ENCODE assay signal across 14 mouse cellular contexts in the genomic region with DNA sequence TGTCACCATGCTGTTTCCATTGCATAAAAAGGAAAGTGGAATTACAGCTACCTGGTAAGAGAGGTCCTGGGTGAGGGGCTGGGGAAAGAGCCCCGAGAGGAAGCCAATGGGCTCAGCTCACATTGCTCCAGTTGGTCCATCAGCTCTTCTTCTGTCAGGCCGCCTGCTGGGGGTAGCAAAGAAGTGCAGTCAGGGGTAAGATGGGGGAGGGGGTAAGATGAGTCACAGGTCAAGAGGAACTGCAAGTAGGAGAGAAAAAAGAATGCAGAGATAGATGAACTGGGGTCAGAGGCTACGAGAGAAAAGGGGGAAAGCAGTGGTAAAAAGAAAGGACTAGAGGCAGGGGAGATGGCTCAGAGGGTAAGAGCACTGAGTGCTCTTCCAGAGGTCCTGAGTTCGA. TPM values are rescaled to one million over a fixed set of nuclear protein-coding genes. Genes with fewer than 3 reads are reported as not detected.
DNase-seq lines count a peak whose midpoint lies in the region; ATAC-seq and TF ChIP-seq lines count a peak whose summit lies in the region.
"Had no signal": no experiment of that assay in that cellular context is flagged by ENCODE, and none has a peak within 500 bp of the region (broad histone marks: within the 10 kb centered on the region; RNA-seq: fewer than 3 reads in every experiment).

No protein-coding gene starts in this region.

- no peaks in the 10 kb centered on the region for H3K4me1 ChIP-seq in kidney, postnatal 0 days (replicated peaks; ENCODE audit: insufficient read depth, low read length)
- H3K4me1 ChIP-seq in ES-Bruce4 (ENCODE audit: control insufficient read depth, insufficient read depth, low read length), result peaks cover 6% of the 10 kb centered on the region

- peak; percentile 44; the same call in 1 of the 2 replicates for TF ChIP-seq CTCF in kidney, postnatal 0 days (IDR thresholded peaks at IDR 0.05; ENCODE audit: low read depth)
- peak; percentile 44 for TF ChIP-seq CTCF in ES-Bruce4 (IDR thresholded peaks at IDR 0.05; ENCODE audit: low read depth, low read length)

- no peak for ATAC-seq in kidney, postnatal 0 days (replicated peaks; ENCODE audit: low FRiP score, low read depth)
- peak; percentile 9 to 30; a peak in 2 of 4 replicates for ATAC-seq in hematopoietic stem cell, adult 5-6 weeks (replicated peaks in 1 of 2; ENCODE audit: insufficient read depth in 1 of 2, low FRiP score in 2 of 2, low TSS enrichment in 1 of 2, low read depth in 1 of 2, poor library complexity in 2 of 2, severe bottlenecking in 2 of 2)
- ATAC-seq: Patski had no signal

- no peak for DNase-seq in kidney, postnatal 0 days (ENCODE audit: low spot score)
- no peak for DNase-seq in kidney, postnatal 10 days
- peak; percentile 84 for DNase-seq in 416B (ENCODE audit: low read depth)
- DNase-seq in embryo, embryonic 11 days, result no peak
- DNase-seq in left cerebral cortex, adult 8-10 months (ENCODE audit: low spot score in 2 of 2), result no peak
- no peak for DNase-seq in left cerebral cortex, postnatal 4 days
- DNase-seq: lung, postnatal 36 days; thymus, postnatal 4 days had no signal

- TF ChIP-seq POLR2A in ES-Bruce4 (IDR thresholded peaks at IDR 0.05; ENCODE audit: insufficient read depth, low read length), result no peak

- WGBS in kidney, postnatal 0 days, result 53% methylated on average over 4 of the region's 4 CpGs

- no peaks in the 10 kb centered on the region for H3K36me3 ChIP-seq in kidney, postnatal 0 days (ENCODE audit: insufficient read depth, low read length)
- 0 out of 2 replicates have a peak, but pooled peaks cover 5% of the 10 kb centered on the region for H3K36me3 ChIP-seq in ES-Bruce4 (ENCODE audit: control insufficient read depth, insufficient read depth, low read length, poor library complexity, severe bottlenecking)

- no peak overlapping the region for H3K4me3 ChIP-seq in kidney, postnatal 0 days (replicated peaks; ENCODE audit: low read depth, low read length)
- H3K4me3 ChIP-seq in ES-Bruce4 (ENCODE audit: low read depth, low read length), result no peak overlapping the region
- H3K4me3 ChIP-seq: heart, embryonic 12.5 days had no signal

- H3K4me2 ChIP-seq in kidney, postnatal 0 days (ENCODE audit: low read length), result no peak overlapping the region
- H3K4me2 ChIP-seq: heart, embryonic 12.5 days had no signal

- no peak for TF ChIP-seq EP300 in ES-Bruce4 (IDR thresholded peaks at IDR 0.05; ENCODE audit: insufficient read depth, low read depth, low read length)

- intact Hi-C loops in left cerebral cortex, postnatal 4 days (cut with DNase I), result no loop called here

- no peaks in the 10 kb centered on the region for H3K27me3 ChIP-seq in kidney, postnatal 0 days (ENCODE audit: insufficient read depth, low read length)
- H3K27me3 ChIP-seq in ES-Bruce4 (ENCODE audit: control insufficient read depth, insufficient read depth, low read length, poor library complexity, severe bottlenecking), result no peaks in the 10 kb centered on the region

- H3K27ac ChIP-seq in kidney, postnatal 0 days, result no peak overlapping the region
- no peak overlapping the region for H3K27ac ChIP-seq in ES-Bruce4 (ENCODE audit: insufficient read depth, low read length)

- H3K9ac ChIP-seq in kidney, postnatal 0 days (ENCODE audit: low read depth, low read length), result no peak overlapping the region
- H3K9ac ChIP-seq in ES-Bruce4 (ENCODE audit: low read depth, poor library complexity, severe bottlenecking), result no peak overlapping the region
- H3K9ac ChIP-seq: heart, embryonic 12.5 days had no signal

- no peaks in the 10 kb centered on the region for H3K9me3 ChIP-seq in kidney, postnatal 0 days (replicated peaks; ENCODE audit: low read length)
- no peaks in the 10 kb centered on the region for H3K9me3 ChIP-seq in ES-Bruce4 (replicated peaks; ENCODE audit: control insufficient read depth, insufficient read depth, low read length, poor library complexity, severe bottlenecking)
- H3K9me3 ChIP-seq: heart, embryonic 12.5 days had no signal

RNA-seq across cellular contexts. Expression of a gene that starts 5.1 kb away (rescaled TPM):
- 41.7 and 43.8 TPM in 2 replicates for polyA plus RNA-seq in kidney, postnatal 0 days (2015; fragmentation: Nextera tagmentation; extraction: Ambion mirVana)
- polyA plus RNA-seq in ES-Bruce4 (2011; ENCODE audit: insufficient read depth, insufficient read length, low read depth, missing spikeins), result 66.8 and 72.5 TPM in 2 replicates
- 1.9 TPM in 1 of 2 replicates, not detected in the other for total RNA-seq in hematopoietic stem cell, adult 5-6 weeks (2017)
- total RNA-seq in left cerebral cortex, adult 8-10 months (2022), result 10 to 100 TPM; 41.9 to 51.1 (median 44.6) TPM
- 10 to 100 TPM; 41.9 to 52.7 TPM for total RNA-seq in left cerebral cortex, postnatal 4 days (2021)
- total RNA-seq: monocyte, adult 5-6 weeks had no signal

RNA-seq across cellular contexts. Expression of a gene that starts 13.2 kb away (rescaled TPM):
- polyA plus RNA-seq in kidney, postnatal 0 days (2015; fragmentation: Nextera tagmentation; extraction: Ambion mirVana), result 34.1 and 40.2 TPM in 2 replicates
- 43.6 and 44.5 TPM in 2 replicates for polyA plus RNA-seq in ES-Bruce4 (2011; ENCODE audit: insufficient read depth, insufficient read length, low read depth, missing spikeins)
- total RNA-seq in hematopoietic stem cell, adult 5-6 weeks (2017), result 15.8 and 22.4 TPM in 2 replicates
- total RNA-seq in left cerebral cortex, adult 8-10 months (2022), result 10 to 100 TPM; 20.7 to 25.9 (median 23.1) TPM
- total RNA-seq in left cerebral cortex, postnatal 4 days (2021), result 10 to 100 TPM; 47.2 to 52.4 TPM

RNA-seq across cellular contexts. Expression of a gene that starts 14.6 kb away (rescaled TPM):
- 0.57 TPM in 1 of 2 replicates, not detected in the other for polyA plus RNA-seq in kidney, postnatal 0 days (2015; fragmentation: Nextera tagmentation; extraction: Ambion mirVana)
- polyA plus RNA-seq in ES-Bruce4 (2011; ENCODE audit: insufficient read depth, insufficient read length, low read depth, missing spikeins), result 15.8 and 17.1 TPM in 2 replicates
- not detected in 2 replicates for total RNA-seq in hematopoietic stem cell, adult 5-6 weeks (2017)
- total RNA-seq in left cerebral cortex, adult 8-10 months (2022), result not detected
- not detected for total RNA-seq in left cerebral cortex, postnatal 4 days (2021)
- total RNA-seq: left cerebral cortex, postnatal 36 days; monocyte, adult 5-6 weeks had no signal

Comparison
In these comparisons a context has a peak if more than half of its experiments do, and no peak if none do; other contexts are left out.
1. RNA of a gene that starts 5.1 kb away (total RNA-seq): 41.9 to 52.7 TPM in left cerebral cortex, postnatal 4 days and 41.9 to 51.1 TPM in left cerebral cortex, adult 8-10 months; 1.9 TPM in hematopoietic stem cell, adult 5-6 weeks; every median in the first group is over 10 times any median in the second.